Mouse (Mus musculus) midbrain, embryonic 13.5 days (tissue): ENCODE results near the gene Hoxa4. TPM values are rescaled to one million over a fixed set of nuclear protein-coding genes. Genes with fewer than 3 reads are reported as not detected.

ENCODE experiments used
- ATAC-seq: fragments of 200-750 bp; cut with Nextera tagmentation; 2 replicates; pipeline ENCODE4 v1.8.0; 2017; ENCODE audit warnings: mild to moderate bottlenecking, moderate TSS enrichment, moderate library complexity
- H3K27ac ChIP-seq: fragments of 300-500 bp; sonication (generic); 2 replicates; pipeline ENCODE4 v1.5.1; 2015; ENCODE audit warnings: inconsistent platforms, mild to moderate bottlenecking, moderate library complexity
- H3K27me3 ChIP-seq: fragments of 300-500 bp; sonication (generic); 2 replicates; pipeline ENCODE4 v1.6.1; 2015; ENCODE audit warnings: mild to moderate bottlenecking, inconsistent platforms
- H3K36me3 ChIP-seq: fragments of 300-500 bp; sonication (generic); 2 replicates; pipeline ENCODE4 v1.6.1; 2015; ENCODE audit warnings: mild to moderate bottlenecking, inconsistent platforms
- H3K4me1 ChIP-seq: fragments of 300-500 bp; sonication (generic); replicated peaks from 2 replicates; pipeline ENCODE4 v1.6.1; 2015; ENCODE audit warnings: inconsistent platforms
- H3K4me2 ChIP-seq: fragments of 300-500 bp; sonication (generic); replicated peaks from 2 replicates; pipeline ENCODE4 v1.6.1; 2015; ENCODE audit warnings: moderate library complexity, mild to moderate bottlenecking, inconsistent platforms
- H3K4me3 ChIP-seq: fragments of 300-500 bp; sonication (generic); replicated peaks from 2 replicates; pipeline ENCODE4 v1.5.1; 2015; ENCODE audit warnings: mild to moderate bottlenecking, inconsistent platforms
- H3K9ac ChIP-seq: fragments of 300-500 bp; sonication (generic); replicated peaks from 2 replicates; pipeline ENCODE4 v1.6.1; 2015; ENCODE audit warnings: mild to moderate bottlenecking, inconsistent platforms
- H3K9me3 ChIP-seq: fragments of 300-500 bp; sonication (generic); 2 replicates; pipeline ENCODE4 v1.6.1; 2016; ENCODE audit warnings: mild to moderate bottlenecking, inconsistent platforms
- WGBS: fragments of 180-500 bp; shearing (Covaris S2); methylation state at CpG from one replicate; pipeline ENCODE4 v1.1.7; 2015; 5-methylcytosine and 5-hydroxymethylcytosine counted together
- polyA plus RNA-seq: library from polyadenylated mRNA; unstranded; fragments of >200 nt; fragmentation: Nextera tagmentation; extraction: Ambion mirVana; gene quantifications from 2 replicates; pipeline ENCODE4 v1.2.1, GENCODE M21; 2015

Gene Hoxa4
- polyA plus RNA-seq, 1 experiment from 2014 or later = not detected

GRCm38 (mm10) chr6:52211961-52212360 is 20.4 kb upstream of the Hoxa4 start:
- Histone ChIP-seq H3K9ac (no peak overlapping the region), H3K4me3 (no peak overlapping the region), H3K4me2 (no peak overlapping the region), H3K9me3 (no peaks in the 10 kb centered on the region), H3K4me1 (peaks cover 9% of the 10 kb centered on the region), H3K27ac (no peak overlapping the region), H3K27me3 (peaks cover 100% of the 10 kb centered on the region), H3K36me3 (no peaks in the 10 kb centered on the region)
- ATAC-seq = no peak
- 4% methylated on average over 13 of the region's 13 CpGs for WGBS

GRCm38 (mm10) chr6:52211170-52211935 is 19.8 kb upstream of the Hoxa4 start:
- H3K4me2 ChIP-seq = no peak overlapping the region
- 0 out of 2 replicates have a peak, but pooled peaks cover 6% of the 10 kb centered on the region for H3K4me1 ChIP-seq
- no peak overlapping the region for H3K9ac ChIP-seq
- ATAC-seq = peak; percentile 53; the same call in 1 of the 2 replicates
- H3K27ac ChIP-seq = no peak overlapping the region
- 1% methylated on average over 37 of the region's 37 CpGs for whole genome bisulfite sequencing
- H3K4me3 ChIP-seq = no peak overlapping the region
- H3K9me3 ChIP-seq = no peaks in the 10 kb centered on the region
- H3K27me3 ChIP-seq = peaks cover 100% of the 10 kb centered on the region
- H3K36me3 ChIP-seq = no peaks in the 10 kb centered on the region

GRCm38 (mm10) chr6:52209685-52210046 is 18.1 kb upstream of the Hoxa4 start:
- Histone ChIP-seq H3K27ac (no peak overlapping the region), H3K4me3 (no peak overlapping the region), H3K9ac (no peak overlapping the region), H3K4me1 (0 out of 2 replicates have a peak, but pooled peaks cover 6% of the 10 kb centered on the region), H3K9me3 (no peaks in the 10 kb centered on the region), H3K27me3 (peaks cover 100% of the 10 kb centered on the region), H3K36me3 (no peaks in the 10 kb centered on the region), H3K4me2 (no peak overlapping the region)
- WGBS = 7% methylated on average over 12 of the region's 12 CpGs
- no peak for ATAC-seq

- Histone ChIP-seq H3K4me2 (peak overlapping the region; percentile 29; the same call in 1 of the 2 replicates), H3K9ac (no peak overlapping the region), H3K27me3 (peaks cover 100% of the 10 kb centered on the region), H3K9me3 (no peaks in the 10 kb centered on the region), H3K4me1 (peaks cover 10% of the 10 kb centered on the region), H3K4me3 (no peak overlapping the region; the same call in 1 of the 2 replicates), H3K27ac (no peak overlapping the region), H3K36me3 (no peaks in the 10 kb centered on the region)
- WGBS = 1% methylated on average over 18 of the region's 18 CpGs
- ATAC-seq = no peak
These were observed 17.5 kb upstream of the Hoxa4 start for GRCm38 (mm10) chr6:52208868-52209684.

GRCm38 (mm10) chr6:52208072-52208867 is 16.7 kb upstream of the Hoxa4 start, which contains the start of gene Hoxa6:
Gene Hoxa6 (minus strand): TSS chr6:52208722.
- no peak within 1 kb of the TSS for H3K27ac ChIP-seq
- no peaks in the 10 kb centered on the region for H3K9me3 ChIP-seq
- H3K4me3 ChIP-seq = no peak within 1 kb of the TSS; the same call in 1 of the 2 replicates
- no peaks in the 10 kb centered on the region for H3K36me3 ChIP-seq
- peaks cover 15% of the 10 kb centered on the region for H3K4me1 ChIP-seq
- no peak for ATAC-seq
- H3K9ac ChIP-seq = no peak within 1 kb of the TSS
- WGBS = 1% methylated on average over 47 of the region's 47 CpGs
- H3K4me2 ChIP-seq = peak within 1 kb of the TSS; percentile 29; the same call in 1 of the 2 replicates
- H3K27me3 ChIP-seq = peaks cover 100% of the 10 kb centered on the region

- Histone ChIP-seq H3K4me3 (no peak overlapping the region), H3K9ac (no peak overlapping the region), H3K4me1 (peaks cover 15% of the 10 kb centered on the region), H3K27me3 (peaks cover 100% of the 10 kb centered on the region), H3K27ac (no peak overlapping the region), H3K4me2 (no peak overlapping the region), H3K36me3 (no peaks in the 10 kb centered on the region), H3K9me3 (no peaks in the 10 kb centered on the region)
- no peak for ATAC-seq
These were observed 16.1 kb upstream of the Hoxa4 start for GRCm38 (mm10) chr6:52207684-52207976.

GRCm38 (mm10) chr6:52206882-52207683 is 15.5 kb upstream of the Hoxa4 start:
- H3K4me3 ChIP-seq = no peak overlapping the region
- H3K9me3 ChIP-seq = no peaks in the 10 kb centered on the region
- H3K4me2 ChIP-seq = no peak overlapping the region
- no peaks in the 10 kb centered on the region for H3K36me3 ChIP-seq
- H3K4me1 ChIP-seq = peaks cover 15% of the 10 kb centered on the region
- no peak overlapping the region for H3K27ac ChIP-seq
- peaks cover 100% of the 10 kb centered on the region for H3K27me3 ChIP-seq
- no peak overlapping the region for H3K9ac ChIP-seq
- 4% methylated on average over 4 of the region's 4 CpGs for WGBS
- no peak for ATAC-seq

- Histone ChIP-seq H3K9ac (no peak overlapping the region), H3K4me2 (no peak overlapping the region), H3K27me3 (peaks cover 100% of the 10 kb centered on the region), H3K36me3 (no peaks in the 10 kb centered on the region), H3K4me3 (no peak overlapping the region), H3K9me3 (no peaks in the 10 kb centered on the region), H3K27ac (no peak overlapping the region), H3K4me1 (peaks cover 15% of the 10 kb centered on the region)
- no peak for ATAC-seq
- WGBS = under 1% methylated on average over 55 of the region's 55 CpGs
These were observed 14.4 kb upstream of the Hoxa4 start for GRCm38 (mm10) chr6:52205638-52206621.

- Histone ChIP-seq H3K36me3 (no peaks in the 10 kb centered on the region), H3K9me3 (no peaks in the 10 kb centered on the region), H3K4me2 (no peak overlapping the region), H3K9ac (no peak overlapping the region), H3K27me3 (peaks cover 100% of the 10 kb centered on the region), H3K4me3 (no peak overlapping the region), H3K4me1 (peaks cover 15% of the 10 kb centered on the region), H3K27ac (no peak overlapping the region)
- WGBS = 5% methylated on average over 14 of the region's 14 CpGs
- no peak for ATAC-seq
These were observed 13.7 kb upstream of the Hoxa4 start for GRCm38 (mm10) chr6:52205221-52205620.

- no peak within 1 kb of the TSS for H3K27ac ChIP-seq
- H3K4me1 ChIP-seq = peaks cover 15% of the 10 kb centered on the region
- ATAC-seq = no peak
- H3K27me3 ChIP-seq = peaks cover 100% of the 10 kb centered on the region
- no peaks in the 10 kb centered on the region for H3K36me3 ChIP-seq
- under 1% methylated on average over 65 of the region's 65 CpGs for WGBS
- peak within 1 kb of the TSS; percentile 29 for H3K4me2 ChIP-seq
- peak within 1 kb of the TSS; percentile 14; the same call in 1 of the 2 replicates for H3K4me3 ChIP-seq
- no peak within 1 kb of the TSS for H3K9ac ChIP-seq
- H3K9me3 ChIP-seq = no peaks in the 10 kb centered on the region
These were observed 12.6 kb upstream of the Hoxa4 start, which contains the start of gene Hoxa5 for GRCm38 (mm10) chr6:52204050-52204752. Gene Hoxa5 (minus strand): TSS chr6:52204587.
